Mouse (Mus musculus): ENCODE results near the gene Cbfa2t3.

- no peak for TF ChIP-seq CTCF (IDR thresholded peaks at IDR 0.05; ENCODE audit: low read depth, low read length)
- TF ChIP-seq POLR2A (IDR thresholded peaks at IDR 0.05; ENCODE audit: extremely low read depth, insufficient read depth, low read length) = no peak
Observed at GRCm38 (mm10) chr8:122633205-122633604, 65.7 kb downstream of the Cbfa2t3 start.

All from liver, adult 2 months (tissue).